Mouse (Mus musculus): ENCODE results near the gene Stx1b. TPM values are rescaled to one million over a fixed set of nuclear protein-coding genes. Genes with fewer than 3 reads are reported as not detected.

Gene Stx1b
- polyA plus RNA-seq, 1 experiment, result 6.9 TPM

Other genes with a start within 250 kb of the Stx1b start
- gene Ccdc189, start 236.0 kb downstream of the Stx1b start, polyA plus RNA-seq (2012; rRNA removed), result 7.0 and 7.4 TPM in 2 replicates
- 39.7 and 41.8 TPM in 2 replicates for gene Rnf40, start 235.8 kb downstream of the Stx1b start, polyA plus RNA-seq (2012; rRNA removed)
- gene Zfp629, start 208.8 kb downstream of the Stx1b start, polyA plus RNA-seq (2012; rRNA removed), result 10.7 and 12.8 TPM in 2 replicates
- 26.0 and 30.3 TPM in 2 replicates for gene Bcl7c, start 115.6 kb downstream of the Stx1b start, polyA plus RNA-seq (2012; rRNA removed)
- gene Ctf1, start 111.8 kb downstream of the Stx1b start, polyA plus RNA-seq (2012; rRNA removed), result 11.0 and 13.7 TPM in 2 replicates
- not detected in 2 replicates for gene Ctf2, start 92.4 kb downstream of the Stx1b start, polyA plus RNA-seq (2012; rRNA removed)
- 14.5 and 15.5 TPM in 2 replicates for gene Fbxl19, start 80.0 kb downstream of the Stx1b start, polyA plus RNA-seq (2012; rRNA removed)
- gene Orai3, start 54.7 kb downstream of the Stx1b start, polyA plus RNA-seq (2012; rRNA removed), result 36.0 and 42.3 TPM in 2 replicates
- gene Setd1a, start 47.9 kb downstream of the Stx1b start, polyA plus RNA-seq (2012; rRNA removed), result 4.8 and 13.9 TPM in 2 replicates
- 0.21 TPM in 1 of 2 replicates, not detected in the other for gene Gm49388, start 38.9 kb downstream of the Stx1b start, polyA plus RNA-seq (2012; rRNA removed)
- gene Hsd3b7, start 23.9 kb downstream of the Stx1b start, polyA plus RNA-seq (2012; rRNA removed), result 65.7 and 77.6 TPM in 2 replicates
- 161 and 178 TPM in 2 replicates for gene Stx4a, start 255 bp downstream of the Stx1b start, polyA plus RNA-seq (2012; rRNA removed)
- 12.2 and 15.6 TPM in 2 replicates for gene Zfp646, start 51.7 kb upstream of the Stx1b start, polyA plus RNA-seq (2012; rRNA removed)
- gene Zfp668, start 52.3 kb upstream of the Stx1b start, polyA plus RNA-seq (2012; rRNA removed), result 2.9 and 4.1 TPM in 2 replicates
- 2.9 and 3.9 TPM in 2 replicates for gene Prss53, start 66.4 kb upstream of the Stx1b start, polyA plus RNA-seq (2012; rRNA removed)
- not detected in 2 replicates for gene Gm21974, start 70.9 kb upstream of the Stx1b start, polyA plus RNA-seq (2012; rRNA removed)
- 204 and 211 TPM in 2 replicates for gene Vkorc1, start 71.1 kb upstream of the Stx1b start, polyA plus RNA-seq (2012; rRNA removed)
- gene Bckdk, start 79.5 kb upstream of the Stx1b start, polyA plus RNA-seq (2012; rRNA removed), result 71.8 and 76.9 TPM in 2 replicates
- gene Kat8, start 88.0 kb upstream of the Stx1b start, polyA plus RNA-seq (2012; rRNA removed), result 27.2 and 31.9 TPM in 2 replicates
- 54.6 and 66.0 TPM in 2 replicates for gene Prss8, start 105.6 kb upstream of the Stx1b start, polyA plus RNA-seq (2012; rRNA removed)
- 10.2 and 13.5 TPM in 2 replicates for gene Prss36, start 122.2 kb upstream of the Stx1b start, polyA plus RNA-seq (2012; rRNA removed)
- gene Fus, start 142.9 kb upstream of the Stx1b start, polyA plus RNA-seq (2012; rRNA removed), result 388 and 390 TPM in 2 replicates
- gene Pycard, start 169.3 kb upstream of the Stx1b start, polyA plus RNA-seq (2012; rRNA removed), result 57.9 and 68.3 TPM in 2 replicates
- gene Trim72, start 179.4 kb upstream of the Stx1b start, polyA plus RNA-seq (2012; rRNA removed), result 0.78 and 0.91 TPM in 2 replicates
- gene Itgam, start 238.1 kb upstream of the Stx1b start, polyA plus RNA-seq (2012; rRNA removed), result 7.9 and 9.1 TPM in 2 replicates
- gene Gm49368, start 238.1 kb upstream of the Stx1b start, polyA plus RNA-seq (2012; rRNA removed), result 0.04 TPM in 1 of 2 replicates, not detected in the other